Mouse (Mus musculus): Measurements from ENCODE around the gene Gm10563. TPM values are rescaled to one million over a fixed set of nuclear protein-coding genes. Genes with fewer than 3 reads are reported as not detected.

Gm10563 gene
- total RNA-seq, 2 experiments from 2014 or later, result not detected

DNA sequence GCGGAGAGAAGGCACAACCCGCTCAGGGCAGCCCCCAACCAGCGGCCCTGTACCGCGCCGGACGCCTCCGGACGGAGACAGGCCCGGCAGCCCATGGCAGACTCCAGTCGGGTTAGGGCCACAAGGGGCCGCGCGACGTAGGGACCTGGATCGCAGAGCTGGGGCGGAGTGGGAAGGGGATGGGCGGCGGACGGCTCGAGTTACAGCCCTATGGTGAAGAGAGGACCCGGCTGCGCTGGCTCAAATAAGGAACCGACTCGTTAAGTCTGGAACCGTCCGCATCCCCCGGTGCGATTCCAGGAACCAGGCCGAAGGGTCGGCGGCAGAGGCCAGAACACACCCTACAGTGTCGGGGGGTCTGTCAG lies 7.9 kb upstream of the Gm10563 start, which contains the start of gene Mmp23:
TSS of gene Mmp23 (minus strand) at position 299 of the 365 bp plus-strand sequence.
- peak; percentile 34 to 49 for DNase-seq

DNA sequence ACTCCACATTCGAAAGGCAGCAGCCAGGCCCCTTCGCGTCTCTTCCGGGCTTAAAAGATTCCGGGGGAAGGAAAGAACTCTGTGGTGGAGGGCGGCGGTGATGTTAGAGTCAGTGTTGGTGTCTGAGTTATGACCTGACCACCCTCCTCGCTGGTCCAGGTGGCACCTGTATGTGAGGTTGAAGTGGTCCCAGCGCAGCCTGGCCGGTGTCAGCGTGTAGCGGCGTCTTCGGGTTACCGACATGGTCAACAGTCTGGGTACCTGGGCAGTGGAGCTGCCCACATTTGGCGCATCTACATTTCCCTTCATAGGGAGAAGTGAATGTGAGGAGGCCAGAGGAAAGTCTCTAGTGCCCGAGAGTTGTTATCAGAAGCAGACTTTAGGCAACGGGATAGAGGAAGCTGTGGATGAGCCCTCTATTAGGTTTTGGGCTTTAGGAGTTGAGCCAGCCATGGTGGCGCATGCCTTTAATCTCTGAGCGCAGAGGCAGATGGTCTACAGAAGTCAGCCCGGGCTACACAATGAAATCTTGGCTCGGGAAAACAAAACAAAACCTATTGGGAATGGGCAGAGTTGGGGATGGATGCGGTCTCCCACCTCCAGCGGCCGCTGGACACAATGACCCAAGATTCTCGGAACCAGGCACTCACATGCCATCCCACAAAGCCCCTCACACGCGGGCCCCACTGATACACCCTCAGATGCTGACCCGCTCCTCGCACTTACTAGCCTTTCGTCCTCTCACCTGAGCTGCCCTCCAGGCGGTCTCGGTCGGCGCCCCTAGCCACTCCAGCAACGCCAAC lies 7.3 kb upstream of the Gm10563 start:
- no peak for DNase-seq

DNA sequence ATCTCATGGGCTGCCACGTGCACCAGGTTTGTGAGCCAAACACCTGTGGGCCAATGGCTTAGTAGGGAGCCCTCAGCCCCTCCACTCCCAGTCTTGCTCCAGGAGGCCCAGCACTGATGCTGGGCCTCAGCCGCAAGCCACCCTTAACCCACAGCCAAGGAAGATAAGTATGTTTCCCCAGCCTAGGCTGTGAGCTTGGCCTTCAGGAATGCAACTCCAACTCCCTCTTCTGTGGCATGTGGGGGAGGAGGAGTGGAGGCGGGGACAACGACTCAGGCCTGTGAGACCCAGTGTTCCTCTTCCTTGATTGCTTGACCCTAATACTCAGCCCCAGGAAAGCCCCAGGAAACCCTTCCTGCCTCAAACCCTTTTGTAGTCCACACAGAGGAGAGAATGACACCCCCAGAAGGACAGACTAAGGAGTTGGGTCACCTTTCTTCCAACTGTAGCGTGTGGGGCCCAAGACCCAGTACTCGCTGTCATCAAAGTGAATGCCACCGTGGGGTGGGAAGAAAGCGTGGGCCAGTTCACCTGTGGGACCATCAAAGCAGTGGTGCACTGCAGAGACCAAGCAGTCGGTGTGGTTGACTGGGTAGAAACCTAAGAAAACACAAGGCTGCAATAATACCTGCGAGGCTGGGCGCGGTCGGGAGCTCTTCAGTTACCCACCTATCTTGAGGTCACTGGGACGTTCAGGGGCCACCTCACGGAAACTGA lies 6.5 kb upstream of the Gm10563 start:
- DNase-seq, result peak in 1 of 2 experiments; percentile 29

DNA sequence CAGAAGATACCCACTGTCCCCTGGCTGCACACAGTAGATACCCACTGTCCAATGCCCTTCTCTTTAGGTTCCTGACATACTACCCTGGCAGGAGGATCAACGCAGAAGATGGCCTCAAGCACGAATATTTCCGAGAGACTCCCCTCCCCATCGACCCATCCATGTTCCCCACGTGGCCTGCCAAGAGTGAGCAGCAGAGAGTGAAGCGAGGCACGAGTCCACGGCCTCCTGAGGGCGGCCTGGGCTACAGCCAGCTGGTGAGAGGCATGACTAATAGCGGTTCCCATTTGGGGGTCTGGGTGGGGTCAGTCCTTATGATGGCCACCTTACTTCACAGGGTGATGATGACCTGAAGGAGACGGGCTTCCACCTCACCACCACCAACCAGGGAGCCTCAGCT lies 4.1 kb upstream of the Gm10563 start:
- no peak for DNase-seq

DNA sequence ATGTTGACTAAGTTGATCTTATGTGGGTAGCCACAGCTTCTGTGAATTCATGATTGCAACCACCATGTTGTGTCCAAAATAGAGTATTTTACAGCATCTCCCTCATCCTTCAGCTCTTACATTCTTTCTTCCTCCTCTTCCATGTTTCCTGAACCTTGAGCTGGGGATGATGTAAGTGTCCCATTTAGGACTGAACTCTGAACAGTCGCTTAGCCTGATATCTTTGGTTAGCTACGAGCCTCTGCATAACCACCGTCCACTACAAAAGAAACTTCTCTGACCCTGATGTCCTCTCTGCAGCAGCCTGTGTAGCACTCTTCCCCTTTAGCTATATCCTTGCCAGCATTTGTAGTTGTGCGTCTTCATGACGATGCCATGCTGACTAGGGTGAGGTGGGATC lies 513 bp upstream of the Gm10563 start:
- no peak for DNase-seq

DNA sequence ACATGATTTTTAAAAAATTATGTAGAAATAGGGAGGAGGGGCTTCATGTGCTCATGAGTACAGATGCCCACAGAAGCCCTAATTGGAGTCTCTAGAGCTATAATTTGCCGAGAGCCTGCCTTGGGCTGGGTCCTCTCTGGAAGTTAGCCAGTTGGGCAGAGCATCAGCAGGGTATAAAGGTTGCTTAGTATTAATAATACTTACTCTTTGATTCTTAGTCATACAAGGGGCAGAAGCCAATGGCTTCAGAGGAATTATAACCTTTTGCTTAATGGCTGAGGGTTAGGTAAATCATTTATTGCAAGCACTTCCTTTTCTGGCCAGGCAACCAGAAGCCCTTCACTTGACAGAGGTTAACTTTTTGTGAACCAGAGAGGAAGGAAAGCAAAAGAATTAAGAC lies 1.7 kb downstream of the Gm10563 start:
- DNase-seq, result no peak

DNA sequence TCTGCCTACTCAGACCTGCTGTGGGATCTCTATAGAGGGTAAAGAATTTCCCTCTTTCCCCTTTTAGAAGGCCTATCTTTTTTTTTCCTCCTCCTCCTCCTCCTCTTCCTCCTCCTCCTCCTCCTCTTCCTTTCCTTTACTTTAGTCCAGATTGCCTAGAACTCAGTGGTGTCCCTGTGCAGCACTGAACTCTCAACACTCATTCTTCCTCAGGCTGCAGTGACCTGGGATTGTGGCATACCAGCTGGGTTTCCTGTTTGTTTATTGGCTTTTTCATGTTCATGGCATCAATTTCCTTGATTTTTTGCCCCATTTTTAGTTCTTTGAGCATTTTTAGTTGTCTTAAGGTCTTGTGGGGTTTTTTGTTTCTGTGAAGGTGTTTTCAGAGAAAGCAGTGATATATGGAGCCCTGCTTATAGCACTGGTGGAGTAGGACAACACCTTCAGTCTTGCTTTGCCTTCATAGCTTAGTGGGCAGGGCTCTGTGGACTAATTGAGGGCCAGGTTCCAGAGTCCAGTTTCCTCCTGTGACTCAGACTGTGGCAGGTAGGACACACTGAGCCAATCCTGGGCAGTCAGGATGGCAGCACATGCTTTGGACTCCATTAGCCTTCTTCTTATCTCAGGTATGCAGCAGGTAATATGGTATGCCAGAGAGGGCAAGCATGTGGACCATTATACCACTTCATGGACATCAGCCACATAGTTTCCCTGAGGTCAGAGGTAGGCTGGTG lies 9.3 kb downstream of the Gm10563 start:
- no peak for DNase-seq

DNA sequence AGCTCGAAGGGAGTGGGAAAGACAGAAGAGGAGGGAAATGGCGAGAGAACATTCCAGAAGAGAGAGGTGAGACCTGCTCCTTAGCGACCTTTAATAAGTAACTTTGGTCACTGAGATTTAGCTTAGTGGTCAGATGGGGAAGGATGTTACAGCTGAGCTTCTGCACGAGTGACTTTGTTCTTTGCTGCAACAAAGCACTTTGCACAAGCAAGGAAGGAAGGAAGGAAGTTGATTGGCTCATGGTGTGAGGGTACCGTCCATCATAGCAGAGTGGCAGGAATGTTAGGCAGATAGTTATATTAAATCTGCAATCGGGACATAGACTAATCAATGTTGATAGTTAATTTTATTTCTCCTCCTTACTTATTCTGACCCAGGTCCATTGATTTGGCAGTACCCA lies 14.9 kb downstream of the Gm10563 start:
- no peak for DNase-seq

DNA sequence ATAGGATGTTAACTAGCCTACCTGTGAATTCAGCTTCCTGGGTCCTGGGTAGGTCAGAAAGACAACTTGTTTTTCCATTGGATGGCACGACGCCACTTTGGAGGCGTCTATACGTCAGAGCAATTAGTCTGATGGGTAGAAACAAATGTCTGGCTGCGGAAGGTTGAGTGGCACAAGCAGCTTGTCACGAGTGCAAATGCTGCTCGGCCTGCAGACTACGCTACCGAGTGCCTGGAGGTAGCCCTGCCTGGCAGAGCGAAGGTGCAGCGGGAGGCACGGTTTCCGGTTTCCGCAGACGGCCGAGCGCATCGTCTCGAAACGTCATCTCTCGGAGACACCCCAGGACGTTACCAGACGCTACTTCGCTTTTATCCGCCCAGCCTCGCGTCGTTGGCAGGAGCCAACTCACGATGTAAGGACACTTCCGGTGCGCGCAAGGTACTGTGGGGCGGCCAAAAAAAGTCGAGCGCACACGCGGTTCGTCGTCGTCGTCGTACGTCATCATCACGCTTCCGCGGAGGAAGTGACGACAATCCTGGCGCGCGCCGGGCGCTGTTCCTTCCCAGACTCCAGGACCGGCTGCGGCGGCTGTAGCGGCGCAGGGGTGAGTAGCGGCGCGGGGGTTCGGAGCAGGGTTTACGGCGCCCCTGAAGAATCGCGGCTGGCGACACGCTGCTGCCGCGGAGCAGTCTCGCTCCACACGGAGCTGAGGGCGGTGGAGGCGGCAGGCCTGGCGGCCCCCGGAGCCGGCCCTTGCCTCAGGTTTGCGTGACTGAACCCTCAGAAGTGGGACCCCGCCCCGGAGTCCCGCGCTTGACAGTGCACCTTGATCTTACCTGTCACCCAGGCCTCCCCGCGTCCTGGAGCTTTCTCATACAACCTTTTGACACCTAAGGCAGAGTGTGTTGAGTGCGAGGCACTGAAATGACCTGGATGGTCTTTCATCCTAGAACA lies 20.6 kb downstream of the Gm10563 start, which contains the start of gene Cdk11b:
TSS of gene Cdk11b (plus strand) at position 517 of the 954 bp plus-strand sequence.
- DNase-seq, result peak; percentile 95 to 96

DNA sequence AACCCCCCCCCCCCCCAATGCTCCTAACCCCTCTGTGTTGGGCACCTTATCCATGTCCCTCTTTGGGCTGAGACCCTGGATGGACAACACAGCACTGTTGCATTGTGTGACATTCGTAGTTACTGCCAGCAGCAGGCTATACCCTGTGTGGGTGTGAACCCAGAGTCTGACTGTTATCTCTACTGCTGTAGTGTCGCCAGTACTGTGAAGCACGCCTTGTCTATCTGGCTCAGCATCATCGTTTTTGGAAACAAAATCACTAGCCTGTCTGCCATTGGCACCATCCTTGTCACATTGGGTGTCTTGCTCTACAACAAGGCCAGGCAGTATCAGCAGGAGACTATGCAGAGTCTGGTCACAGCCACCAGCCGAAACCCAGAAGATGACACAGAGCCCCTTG lies 26.9 kb downstream of the Gm10563 start:
- DNase-seq, result no peak

DNA sequence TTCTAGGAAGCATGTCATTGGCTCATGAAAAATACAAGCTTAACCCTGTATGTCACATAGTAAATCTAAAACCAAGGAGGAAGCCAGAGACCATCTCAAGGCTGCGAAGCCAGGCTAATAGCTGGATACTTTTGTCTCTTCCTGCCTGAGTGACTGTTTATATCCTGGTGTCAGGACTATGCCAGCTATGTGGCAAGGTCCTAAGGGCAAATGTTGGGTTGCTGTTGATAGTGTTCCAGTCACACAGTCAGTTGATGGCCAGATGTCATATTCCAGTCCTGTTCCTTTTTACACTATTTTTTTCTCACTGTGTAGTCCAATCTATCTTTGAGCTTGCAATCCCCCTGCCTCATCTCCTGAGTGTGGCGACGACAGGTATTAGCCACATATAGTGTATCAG lies 31.9 kb downstream of the Gm10563 start:
- no peak for DNase-seq

DNA sequence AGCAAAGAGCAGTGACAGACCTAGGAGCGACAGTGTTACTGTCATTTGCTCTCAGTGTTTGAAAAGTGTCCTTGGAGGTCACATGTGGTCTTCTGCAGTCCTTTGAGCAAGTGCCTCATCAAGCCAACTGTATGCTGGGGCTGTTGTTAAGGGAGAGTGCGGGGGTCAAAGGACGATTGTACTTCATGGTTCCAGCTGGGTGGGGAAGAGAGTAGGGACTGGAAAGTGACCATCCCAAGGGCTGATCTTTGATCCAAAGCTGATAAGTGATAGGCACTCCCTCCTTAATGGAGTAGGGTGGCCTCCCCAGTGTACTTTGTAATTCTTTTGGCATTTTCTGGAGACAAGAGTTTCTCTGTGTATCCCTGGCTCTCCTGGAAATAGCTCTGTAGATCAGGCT lies 33.3 kb downstream of the Gm10563 start:
- DNase-seq, result no peak

DNA sequence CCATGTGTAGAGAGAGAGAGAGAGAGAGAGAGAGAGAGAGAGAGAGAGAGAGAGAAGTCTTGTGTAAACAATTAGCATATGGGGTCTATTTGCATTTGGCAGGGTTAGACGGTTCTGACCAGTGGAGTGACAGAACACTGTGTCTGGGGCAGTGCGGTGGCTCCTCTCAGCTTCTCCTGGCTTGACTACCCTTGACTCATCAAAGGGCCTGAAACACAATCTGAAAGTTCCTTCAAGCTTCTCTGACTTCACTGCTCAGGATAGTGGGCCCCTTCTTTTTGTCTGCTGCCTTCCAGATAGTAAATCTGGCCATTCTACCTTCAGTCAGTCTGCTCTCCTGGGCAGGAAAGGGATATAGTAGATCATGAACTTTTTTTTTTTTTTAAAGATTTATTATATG lies 38.4 kb downstream of the Gm10563 start:
- DNase-seq, result no peak

DNA sequence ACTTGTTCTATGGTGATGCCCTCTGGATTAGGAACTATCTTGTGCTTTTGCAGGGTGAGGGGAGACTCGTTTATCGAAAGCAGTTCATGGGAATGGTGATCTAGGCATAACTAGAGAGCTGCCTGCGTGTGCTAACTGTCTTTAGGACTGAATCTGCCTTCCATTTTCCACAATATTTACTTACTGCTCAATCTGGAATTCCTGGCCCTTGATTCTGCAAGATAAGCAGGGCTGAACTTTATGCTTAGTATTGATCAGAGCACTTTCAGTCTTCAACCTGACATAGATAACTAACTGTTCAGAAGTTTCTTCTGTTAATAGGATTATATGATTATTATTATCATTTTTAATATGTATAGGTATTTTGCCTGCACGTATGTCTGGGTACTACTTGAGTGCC lies 40.1 kb downstream of the Gm10563 start:
- DNase-seq, result no peak

DNA sequence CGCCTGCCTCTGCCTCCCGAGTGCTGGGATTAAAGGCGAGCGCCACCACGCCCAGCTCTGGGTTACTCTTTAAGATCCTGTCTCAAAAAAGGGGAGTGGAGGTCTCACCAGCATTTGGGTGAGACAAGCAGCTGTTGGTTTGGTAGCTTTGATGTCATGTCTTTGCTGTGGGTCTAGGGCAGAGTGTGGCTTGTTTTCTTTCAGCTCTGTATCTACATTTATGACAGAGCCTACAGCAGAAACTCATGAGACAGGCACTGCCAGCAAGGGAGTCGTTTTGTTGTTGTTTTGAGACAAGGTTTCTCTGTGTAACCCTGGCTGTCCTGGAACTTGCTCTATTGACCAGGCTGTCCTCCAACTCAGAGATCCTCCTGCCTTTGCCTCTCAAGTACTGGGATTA lies 41.4 kb downstream of the Gm10563 start:
- DNase-seq, result no peak

DNA sequence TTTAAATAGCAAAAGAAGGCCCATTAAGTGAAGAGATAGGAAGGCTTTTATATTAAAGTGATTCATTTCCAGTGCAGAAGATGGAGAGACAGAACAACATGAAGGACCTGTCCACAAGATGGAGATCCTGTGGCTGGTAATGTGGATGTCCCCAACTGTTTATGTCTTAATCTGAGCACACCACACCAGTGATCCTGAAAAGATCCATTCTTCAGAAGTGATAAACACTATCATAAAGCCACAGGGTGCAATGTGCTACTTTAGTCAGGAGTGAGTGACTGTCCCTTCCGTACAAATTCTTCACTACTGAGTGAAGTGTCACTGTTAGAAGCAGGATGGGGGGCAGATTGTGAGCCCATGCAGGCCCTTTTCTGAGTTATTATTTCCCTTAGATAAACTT lies 42.5 kb downstream of the Gm10563 start:
- DNase-seq, result no peak

DNA sequence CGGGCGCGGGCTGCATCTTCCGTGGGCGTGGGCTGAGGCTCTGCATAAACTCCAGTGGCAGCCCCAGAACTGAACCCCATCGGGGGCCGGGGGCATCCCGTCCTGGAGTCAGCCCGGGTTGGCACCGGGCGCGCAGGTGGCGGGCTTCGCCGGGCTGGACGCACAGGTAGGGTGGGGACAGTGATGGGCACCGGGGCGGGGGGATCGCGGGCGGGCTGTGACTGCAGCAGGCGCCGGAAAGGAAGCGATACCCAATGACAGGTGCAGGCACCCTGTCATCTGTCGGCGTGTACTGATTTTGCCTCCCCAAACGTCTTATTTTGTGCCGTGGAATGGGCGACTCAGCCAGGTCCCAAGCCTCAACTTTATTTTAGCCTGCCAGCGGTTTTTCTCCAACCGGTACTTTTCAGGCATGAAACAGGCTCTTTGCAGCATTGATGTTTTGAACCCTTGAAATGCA lies 43.2 kb downstream of the Gm10563 start:
- no peak for DNase-seq

DNA sequence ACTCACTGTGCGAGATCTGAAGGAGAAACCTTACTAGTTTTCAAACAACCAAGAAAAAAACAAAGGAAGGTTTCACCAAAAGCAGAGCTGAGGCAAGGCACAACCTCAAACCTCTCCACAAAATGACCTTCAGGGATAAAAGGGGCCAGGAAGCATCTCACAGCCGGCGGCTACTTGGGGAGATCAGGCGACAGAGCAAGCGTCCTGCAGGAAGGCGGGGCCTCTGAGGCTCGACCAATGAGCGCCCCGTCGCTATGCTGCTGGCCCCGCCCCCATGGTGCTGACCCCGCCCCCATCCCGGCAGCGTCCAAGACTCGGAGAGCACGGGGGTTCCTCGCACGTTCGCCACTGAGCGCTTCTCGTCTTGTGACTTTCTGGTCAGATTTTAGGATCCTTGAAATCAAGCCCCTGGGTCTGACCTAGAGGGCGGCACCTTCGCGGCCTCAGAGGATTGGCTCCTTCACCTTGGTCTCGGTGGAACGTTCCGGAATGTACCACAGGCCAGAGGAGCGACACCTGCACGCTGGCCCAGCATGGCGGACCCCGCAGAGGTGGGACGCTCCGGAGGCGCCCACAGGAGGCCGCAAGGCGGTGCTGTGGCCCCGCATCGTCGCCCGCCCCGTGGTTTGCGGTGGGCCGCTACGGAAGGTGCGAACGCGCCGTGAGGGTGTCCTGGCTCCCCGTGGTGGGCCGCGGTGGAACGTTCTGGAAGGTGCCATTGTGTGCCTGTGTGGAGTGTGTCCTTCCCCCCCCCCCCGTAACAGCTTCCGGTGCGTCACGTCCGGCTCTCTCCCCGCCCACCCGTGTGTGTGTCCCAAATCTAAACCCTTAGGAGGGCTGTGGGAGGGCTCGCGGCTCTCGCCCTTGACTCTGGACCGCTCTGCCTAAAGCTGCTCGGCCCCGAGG lies 43.9 kb downstream of the Gm10563 start, which contains the start of gene Slc35e2:
TSS of gene Slc35e2 (plus strand) at position 326 of the 906 bp plus-strand sequence.
- peak; percentile 92 to 96 for DNase-seq

DNA sequence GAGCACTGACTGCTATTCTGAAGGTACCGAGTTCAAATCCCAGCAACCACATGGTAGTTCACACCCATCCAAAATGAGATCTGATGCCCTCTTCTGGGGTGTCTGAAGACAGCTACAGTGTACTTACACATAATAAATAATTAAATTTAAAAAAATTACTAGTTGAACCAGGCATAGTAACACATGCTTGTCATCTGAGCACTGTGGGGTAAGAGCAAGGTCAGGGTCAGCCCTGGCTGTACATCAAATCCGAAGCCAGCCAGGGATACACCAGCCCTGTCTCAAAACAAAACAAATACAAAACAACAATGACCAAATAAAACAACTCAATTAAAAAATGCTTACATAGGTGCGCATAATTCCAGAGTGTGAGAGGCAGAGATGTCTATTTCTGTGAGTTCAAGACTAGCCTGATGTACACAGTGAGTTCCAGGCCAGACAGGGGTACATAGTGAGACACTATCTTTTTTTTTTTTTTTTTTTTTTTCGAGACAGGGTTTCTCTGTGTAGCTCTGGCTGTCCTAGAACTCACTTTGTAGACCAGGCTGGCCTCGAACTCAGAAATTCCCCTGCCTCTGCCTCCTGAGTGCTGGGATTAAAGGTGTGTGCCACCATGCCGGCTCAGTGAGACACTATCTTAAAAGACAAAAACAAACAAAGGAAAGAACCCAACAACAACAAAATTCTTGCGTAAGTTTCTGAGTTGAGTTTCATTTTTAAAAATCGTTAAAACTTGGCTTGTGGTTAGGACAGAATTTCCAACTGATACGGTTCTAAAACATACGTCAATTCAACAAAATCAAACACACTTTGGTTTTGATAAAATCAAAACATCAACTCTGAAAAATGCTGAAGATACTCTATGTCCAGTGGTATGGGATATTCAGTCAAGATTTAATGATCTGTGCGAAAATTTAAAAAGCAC lies 45.0 kb downstream of the Gm10563 start:
- DNase-seq, result peak; percentile 52 to 71

Measured in adrenal gland, postnatal 36 days (tissue).